Mouse (Mus musculus): ENCODE results near the gene Catsper4. TPM values are rescaled to one million over a fixed set of nuclear protein-coding genes. Genes with fewer than 3 reads are reported as not detected.

The Catsper4 gene
- polyA plus RNA-seq, 2 experiments from 2014 or later: not detected

GRCm38 (mm10) chr4:134250116-134250929, 23.1 kb upstream of the Catsper4 start:
- ATAC-seq: no peak

- no peak for ATAC-seq
These were observed 22.5 kb upstream of the Catsper4 start for GRCm38 (mm10) chr4:134249651-134250050.

- no peak for ATAC-seq
These were observed 19.6 kb upstream of the Catsper4 start, which contains the start of gene Gm30191 for GRCm38 (mm10) chr4:134246719-134247258. Gene Gm30191, plus strand, starts transcription at chr4:134246935.

GRCm38 (mm10) chr4:134246256-134246655, 19.1 kb upstream of the Catsper4 start:
- ATAC-seq: no peak

GRCm38 (mm10) chr4:134245148-134245843, 18.1 kb upstream of the Catsper4 start, which contains the start of gene Zfp593:
Gene Zfp593, minus strand, starts transcription at chr4:134245592.
- ATAC-seq: peak; percentile 94

GRCm38 (mm10) chr4:134243516-134244250, 16.5 kb upstream of the Catsper4 start, which contains the start of gene E130218I03Rik:
Gene E130218I03Rik, plus strand, starts transcription at chr4:134243662.
- no peak for ATAC-seq

GRCm38 (mm10) chr4:134238686-134239085, 11.5 kb upstream of the Catsper4 start:
- ATAC-seq: no peak

- ATAC-seq: no peak
These were observed 11.1 kb upstream of the Catsper4 start, which contains the start of gene Cnksr1 for GRCm38 (mm10) chr4:134238279-134238651. Gene Cnksr1, minus strand, starts transcription at chr4:134238399.

- ATAC-seq: no peak
These were observed 10.5 kb upstream of the Catsper4 start for GRCm38 (mm10) chr4:134237582-134238278.

GRCm38 (mm10) chr4:134234876-134235275, 7.7 kb upstream of the Catsper4 start:
- ATAC-seq: no peak

- no peak for ATAC-seq
These were observed 3.2 kb upstream of the Catsper4 start for GRCm38 (mm10) chr4:134230431-134230830.

- ATAC-seq: no peak
These were observed 4.2 kb downstream of the Catsper4 start for GRCm38 (mm10) chr4:134222793-134223600.

GRCm38 (mm10) chr4:134206488-134207053, 20.6 kb downstream of the Catsper4 start:
- ATAC-seq: no peak

- ATAC-seq: no peak
These were observed 23.8 kb downstream of the Catsper4 start for GRCm38 (mm10) chr4:134203340-134203896.

- ATAC-seq: no peak
These were observed 24.3 kb downstream of the Catsper4 start, which contains the start of gene Gm7534 for GRCm38 (mm10) chr4:134202904-134203303. Gene Gm7534, minus strand, starts transcription at chr4:134203004.

- ATAC-seq: no peak
These were observed 27.8 kb downstream of the Catsper4 start for GRCm38 (mm10) chr4:134199371-134199770.

GRCm38 (mm10) chr4:134186268-134186667, 40.9 kb downstream of the Catsper4 start:
- no peak for ATAC-seq

GRCm38 (mm10) chr4:134185569-134185968, 41.6 kb downstream of the Catsper4 start:
- ATAC-seq: no peak

- no peak for ATAC-seq
These were observed 43.5 kb downstream of the Catsper4 start for GRCm38 (mm10) chr4:134183711-134184110.

GRCm38 (mm10) chr4:134181825-134182224, 45.4 kb downstream of the Catsper4 start:
- no peak for ATAC-seq

All from CD4-positive, CD25-positive, alpha-beta regulatory T cell, adult 4 months (primary cell).